Mouse (Mus musculus): ENCODE measurements around the gene Plekha8. TPM values are rescaled to one million over a fixed set of nuclear protein-coding genes. Genes with fewer than 3 reads are reported as not detected.
A peak's percentile ranks its signal among the peaks of the same experiment; 100 is the strongest.

Plekha8 gene
- polyA plus RNA-seq, 1 experiment from 2014 or later, result 13.0 TPM

DNA sequence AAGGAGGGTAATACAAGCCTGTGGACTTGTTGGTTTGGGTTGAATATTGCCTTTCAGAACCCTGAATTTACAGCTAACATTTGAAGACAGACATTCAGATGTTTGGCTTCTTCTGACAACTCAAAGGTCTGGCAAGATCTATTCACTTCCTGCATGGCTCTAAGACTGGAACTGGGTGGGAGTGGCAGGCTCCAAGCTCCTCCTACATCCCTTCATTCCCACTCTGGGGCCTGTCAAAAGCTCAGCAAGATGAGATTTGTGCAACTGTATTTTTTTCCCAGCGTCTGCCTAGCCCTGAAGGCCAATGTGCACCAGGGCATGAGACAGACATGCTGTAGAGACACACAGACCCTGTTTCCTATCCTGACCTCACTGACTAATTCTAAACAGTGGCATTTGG, 39.1 kb upstream of the Plekha8 start:
- no peak for ATAC-seq (replicated peaks; ENCODE audit: insufficient number of reproducible peaks, low FRiP score, low TSS enrichment)
- Histone ChIP-seq H3K4me2 (no peak overlapping the region), H3K27ac (ENCODE audit: low read depth, low read length) (no peak overlapping the region), H3K36me3 (ENCODE audit: control insufficient read depth, insufficient read depth, low read length) (no peaks in the 10 kb centered on the region), H3K4me1 (ENCODE audit: control insufficient read depth, insufficient read depth, low read length) (peaks cover 11% of the 10 kb centered on the region; the same call in 1 of the 2 replicates), H3K4me3 (ENCODE audit: low read depth, low read length) (no peak overlapping the region), H3K9me3 (replicated peaks; ENCODE audit: control insufficient read depth, low read length) (no peaks in the 10 kb centered on the region), H3K9ac (ENCODE audit: low read depth, low read length) (no peak overlapping the region), H3K27me3 (ENCODE audit: control insufficient read depth, insufficient read depth, low read length) (no peaks in the 10 kb centered on the region)
- 65% methylated on average over 1 of the region's 1 CpGs for WGBS (ENCODE audit: insufficient replicate concordance)

DNA sequence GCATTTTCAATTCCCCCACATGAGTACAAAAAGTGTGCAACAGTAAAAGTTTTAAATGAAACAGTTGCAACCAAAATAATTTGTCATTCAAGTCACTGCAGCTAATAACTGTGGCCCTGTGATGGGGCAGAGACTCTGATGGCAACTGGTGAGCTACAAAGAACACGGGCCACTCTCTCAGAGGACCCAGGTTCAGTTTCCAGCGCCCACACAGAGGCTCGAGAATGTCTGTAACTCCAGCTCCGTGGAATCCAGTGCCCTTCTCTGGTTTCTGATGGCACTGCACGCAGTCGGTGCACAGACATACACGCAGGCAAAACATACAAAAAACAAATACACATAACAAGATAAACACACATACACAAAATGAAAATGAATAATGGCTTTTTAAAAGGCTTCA, 37.2 kb upstream of the Plekha8 start:
- H3K27me3 ChIP-seq (ENCODE audit: control insufficient read depth, insufficient read depth, low read length), result no peaks in the 10 kb centered on the region
- H3K9me3 ChIP-seq (replicated peaks; ENCODE audit: control insufficient read depth, low read length), result no peaks in the 10 kb centered on the region
- peaks cover 9% of the 10 kb centered on the region; the same call in 1 of the 2 replicates for H3K4me1 ChIP-seq (ENCODE audit: control insufficient read depth, insufficient read depth, low read length)
- H3K27ac ChIP-seq (ENCODE audit: low read depth, low read length), result no peak overlapping the region
- no peak overlapping the region for H3K4me2 ChIP-seq
- H3K9ac ChIP-seq (ENCODE audit: low read depth, low read length), result no peak overlapping the region
- H3K36me3 ChIP-seq (ENCODE audit: control insufficient read depth, insufficient read depth, low read length), result no peaks in the 10 kb centered on the region
- no peak overlapping the region for H3K4me3 ChIP-seq (ENCODE audit: low read depth, low read length)
- ATAC-seq (replicated peaks; ENCODE audit: insufficient number of reproducible peaks, low FRiP score, low TSS enrichment), result no peak
- WGBS (ENCODE audit: insufficient replicate concordance), result 85% methylated on average over 7 of the region's 7 CpGs

DNA sequence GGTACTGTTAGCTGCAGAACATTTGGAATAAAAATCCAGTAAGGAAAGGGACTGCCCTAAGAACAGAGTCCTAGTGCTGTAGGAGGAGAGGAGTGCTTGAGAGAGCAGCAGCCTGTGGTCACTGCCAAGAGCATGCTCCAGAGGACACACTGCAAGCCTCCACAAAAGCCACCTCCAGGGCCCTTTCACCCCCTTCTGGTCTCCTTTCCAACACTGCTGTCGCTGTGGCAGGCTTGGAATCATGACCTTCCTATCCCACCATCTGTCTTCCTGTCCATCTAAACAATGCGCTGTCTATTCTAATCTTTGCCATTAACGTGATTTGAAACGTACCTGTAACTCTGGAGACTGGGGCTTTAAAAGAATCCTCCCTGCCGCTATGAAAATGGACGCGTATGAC, 36.4 kb upstream of the Plekha8 start:
- Histone ChIP-seq H3K27me3 (ENCODE audit: control insufficient read depth, insufficient read depth, low read length) (no peaks in the 10 kb centered on the region), H3K9ac (ENCODE audit: low read depth, low read length) (no peak overlapping the region), H3K4me2 (no peak overlapping the region), H3K9me3 (replicated peaks; ENCODE audit: control insufficient read depth, low read length) (no peaks in the 10 kb centered on the region), H3K4me1 (ENCODE audit: control insufficient read depth, insufficient read depth, low read length) (peaks cover 9% of the 10 kb centered on the region; the same call in 1 of the 2 replicates), H3K4me3 (ENCODE audit: low read depth, low read length) (no peak overlapping the region), H3K27ac (ENCODE audit: low read depth, low read length) (no peak overlapping the region), H3K36me3 (ENCODE audit: control insufficient read depth, insufficient read depth, low read length) (no peaks in the 10 kb centered on the region)
- ATAC-seq (replicated peaks; ENCODE audit: insufficient number of reproducible peaks, low FRiP score, low TSS enrichment), result no peak
- WGBS (ENCODE audit: insufficient replicate concordance), result 73% methylated on average over 7 of the region's 7 CpGs

DNA sequence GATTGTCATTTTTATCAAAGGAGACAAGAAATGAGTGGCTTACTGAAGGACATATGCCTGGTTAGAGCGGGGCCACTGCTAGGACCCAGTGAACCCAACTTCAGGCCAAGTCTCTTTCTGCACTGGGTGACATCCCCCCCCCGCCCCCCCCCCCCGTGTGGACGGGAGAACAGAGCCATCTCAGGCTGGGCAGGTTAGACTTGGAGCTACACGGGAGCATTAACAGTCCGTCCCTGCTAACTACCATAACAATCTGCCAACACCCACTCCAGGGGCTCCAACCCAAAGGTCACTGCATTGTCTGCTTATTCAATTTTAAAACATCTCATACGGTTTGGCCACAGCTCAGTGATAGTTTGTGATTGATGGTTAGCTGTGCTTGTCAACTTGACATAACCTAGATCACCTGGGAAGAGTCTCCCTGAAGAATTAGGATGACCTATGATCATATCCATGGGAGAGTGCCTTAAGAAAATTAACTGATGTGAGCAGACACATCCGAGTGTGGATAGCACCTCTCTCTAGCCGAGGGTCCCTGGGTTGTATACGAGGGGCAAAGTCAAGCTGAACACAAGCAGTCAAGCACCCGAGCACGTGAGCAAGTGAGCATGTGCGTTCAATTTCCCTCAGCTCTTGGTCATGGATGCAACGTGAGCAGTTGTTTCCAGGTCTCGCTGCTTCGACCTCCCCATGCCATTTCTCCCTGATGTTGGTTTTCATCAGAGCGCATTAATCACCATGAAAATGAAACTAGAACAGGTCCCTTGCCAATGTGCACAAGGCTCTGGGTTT, 32.7 kb upstream of the Plekha8 start:
- WGBS (ENCODE audit: insufficient replicate concordance), result 69% methylated on average over 16 of the region's 17 CpGs
- no peak overlapping the region for H3K27ac ChIP-seq (ENCODE audit: low read depth, low read length)
- H3K27me3 ChIP-seq (ENCODE audit: control insufficient read depth, insufficient read depth, low read length), result peaks cover 19% of the 10 kb centered on the region
- no peak for ATAC-seq (replicated peaks; ENCODE audit: insufficient number of reproducible peaks, low FRiP score, low TSS enrichment)
- peaks cover 8% of the 10 kb centered on the region; the same call in 1 of the 2 replicates for H3K4me1 ChIP-seq (ENCODE audit: control insufficient read depth, insufficient read depth, low read length)
- H3K4me2 ChIP-seq, result no peak overlapping the region
- no peak overlapping the region for H3K4me3 ChIP-seq (ENCODE audit: low read depth, low read length)
- H3K36me3 ChIP-seq (ENCODE audit: control insufficient read depth, insufficient read depth, low read length), result no peaks in the 10 kb centered on the region
- H3K9ac ChIP-seq (ENCODE audit: low read depth, low read length), result no peak overlapping the region
- no peaks in the 10 kb centered on the region for H3K9me3 ChIP-seq (replicated peaks; ENCODE audit: control insufficient read depth, low read length)

DNA sequence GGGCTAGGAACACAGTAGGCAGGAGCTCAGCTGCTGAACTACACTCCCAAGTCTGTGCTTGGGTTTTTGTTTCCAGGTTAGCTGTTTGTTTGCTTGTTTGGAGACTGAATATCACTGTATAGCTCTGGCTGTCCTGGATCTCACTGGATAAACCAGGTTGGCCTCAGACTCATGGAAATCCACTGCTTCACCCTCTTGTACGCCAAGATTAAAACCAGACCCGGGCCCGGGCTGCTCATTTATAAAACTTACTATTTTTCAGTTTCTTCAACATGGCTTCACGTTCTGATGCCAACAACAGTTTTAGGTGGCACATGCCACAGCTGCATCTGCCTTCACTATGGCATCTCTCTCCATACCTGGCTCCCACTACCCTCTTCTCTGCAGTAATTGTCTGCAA, 31.4 kb upstream of the Plekha8 start:
- ATAC-seq (replicated peaks; ENCODE audit: insufficient number of reproducible peaks, low FRiP score, low TSS enrichment), result no peak
- WGBS (ENCODE audit: insufficient replicate concordance), result 83% methylated on average over 4 of the region's 4 CpGs
- no peak overlapping the region for H3K9ac ChIP-seq (ENCODE audit: low read depth, low read length)

DNA sequence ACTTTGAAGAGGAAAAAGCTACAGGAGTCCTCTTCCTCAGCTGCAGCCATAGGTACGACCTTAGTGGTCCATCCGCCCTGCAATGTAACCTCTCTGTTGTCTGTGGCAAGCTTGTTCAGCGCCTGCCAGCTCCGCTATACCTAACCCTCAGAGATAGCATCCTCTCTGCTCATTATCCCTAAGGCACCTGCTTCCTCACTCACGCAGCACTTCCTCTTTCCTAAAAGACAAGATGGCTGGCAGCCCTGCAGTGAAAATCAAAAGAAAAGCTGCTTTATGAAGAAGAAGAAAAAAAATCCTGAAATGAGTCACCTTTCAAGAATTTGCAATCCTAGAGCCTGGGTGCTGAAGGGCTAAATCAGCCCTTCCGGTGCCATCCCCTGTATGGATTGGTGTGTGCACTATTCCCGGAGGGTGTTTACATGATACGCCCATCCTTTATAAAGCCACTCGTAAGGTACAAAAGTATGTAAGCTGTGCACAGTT, 30.4 kb upstream of the Plekha8 start:
- no peak for ATAC-seq (replicated peaks; ENCODE audit: insufficient number of reproducible peaks, low FRiP score, low TSS enrichment)
- H3K9ac ChIP-seq (ENCODE audit: low read depth, low read length), result no peak overlapping the region
- WGBS (ENCODE audit: insufficient replicate concordance), result 60% methylated on average over 9 of the region's 9 CpGs
- no peaks in the 10 kb centered on the region for H3K36me3 ChIP-seq (ENCODE audit: control insufficient read depth, insufficient read depth, low read length)
- no peaks in the 10 kb centered on the region for H3K9me3 ChIP-seq (replicated peaks; ENCODE audit: control insufficient read depth, low read length)
- peaks cover 19% of the 10 kb centered on the region for H3K27me3 ChIP-seq (ENCODE audit: control insufficient read depth, insufficient read depth, low read length)
- H3K4me2 ChIP-seq, result peak overlapping the region; percentile 29
- H3K4me1 ChIP-seq (ENCODE audit: control insufficient read depth, insufficient read depth, low read length), result peaks cover 8% of the 10 kb centered on the region; the same call in 1 of the 2 replicates
- H3K4me3 ChIP-seq (ENCODE audit: low read depth, low read length), result no peak overlapping the region
- no peak overlapping the region for H3K27ac ChIP-seq (ENCODE audit: low read depth, low read length)

More for the DNA sequence above, 31.4 kb upstream of the Plekha8 start:
- no peak overlapping the region for H3K4me3 ChIP-seq (ENCODE audit: low read depth, low read length)
- H3K9me3 ChIP-seq (replicated peaks; ENCODE audit: control insufficient read depth, low read length), result no peaks in the 10 kb centered on the region
- H3K27me3 ChIP-seq (ENCODE audit: control insufficient read depth, insufficient read depth, low read length), result peaks cover 19% of the 10 kb centered on the region
- no peak overlapping the region for H3K27ac ChIP-seq (ENCODE audit: low read depth, low read length)
- no peaks in the 10 kb centered on the region for H3K36me3 ChIP-seq (ENCODE audit: control insufficient read depth, insufficient read depth, low read length)
- peaks cover 8% of the 10 kb centered on the region; the same call in 1 of the 2 replicates for H3K4me1 ChIP-seq (ENCODE audit: control insufficient read depth, insufficient read depth, low read length)
- no peak overlapping the region for H3K4me2 ChIP-seq

DNA sequence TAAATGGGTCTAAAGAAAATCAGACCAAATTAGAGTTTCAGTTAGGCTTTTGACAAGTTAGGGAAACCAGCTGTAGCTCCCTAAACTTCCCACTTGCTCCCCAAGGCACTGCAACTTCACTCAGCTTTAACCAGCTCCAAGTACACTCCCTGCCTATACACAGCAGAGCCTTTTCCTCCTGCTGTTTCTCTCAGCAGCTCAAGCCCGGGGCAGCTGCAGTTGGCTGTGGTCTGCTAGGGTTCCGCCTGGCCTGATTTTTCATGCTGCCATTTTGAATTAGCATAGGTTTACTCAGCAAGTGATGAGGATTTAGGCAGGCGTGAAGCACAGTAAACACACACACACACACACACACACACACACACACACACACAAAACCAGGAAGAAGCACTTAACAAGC, 29.9 kb upstream of the Plekha8 start:
- H3K27me3 ChIP-seq (ENCODE audit: control insufficient read depth, insufficient read depth, low read length), result peaks cover 19% of the 10 kb centered on the region
- H3K36me3 ChIP-seq (ENCODE audit: control insufficient read depth, insufficient read depth, low read length), result no peaks in the 10 kb centered on the region
- H3K4me2 ChIP-seq, result peak overlapping the region; percentile 29
- H3K9me3 ChIP-seq (replicated peaks; ENCODE audit: control insufficient read depth, low read length), result no peaks in the 10 kb centered on the region
- no peak for ATAC-seq (replicated peaks; ENCODE audit: insufficient number of reproducible peaks, low FRiP score, low TSS enrichment)
- H3K27ac ChIP-seq (ENCODE audit: low read depth, low read length), result no peak overlapping the region
- WGBS (ENCODE audit: insufficient replicate concordance), result 42% methylated on average over 3 of the region's 3 CpGs
- peaks cover 8% of the 10 kb centered on the region; the same call in 1 of the 2 replicates for H3K4me1 ChIP-seq (ENCODE audit: control insufficient read depth, insufficient read depth, low read length)
- no peak overlapping the region for H3K9ac ChIP-seq (ENCODE audit: low read depth, low read length)
- H3K4me3 ChIP-seq (ENCODE audit: low read depth, low read length), result no peak overlapping the region

DNA sequence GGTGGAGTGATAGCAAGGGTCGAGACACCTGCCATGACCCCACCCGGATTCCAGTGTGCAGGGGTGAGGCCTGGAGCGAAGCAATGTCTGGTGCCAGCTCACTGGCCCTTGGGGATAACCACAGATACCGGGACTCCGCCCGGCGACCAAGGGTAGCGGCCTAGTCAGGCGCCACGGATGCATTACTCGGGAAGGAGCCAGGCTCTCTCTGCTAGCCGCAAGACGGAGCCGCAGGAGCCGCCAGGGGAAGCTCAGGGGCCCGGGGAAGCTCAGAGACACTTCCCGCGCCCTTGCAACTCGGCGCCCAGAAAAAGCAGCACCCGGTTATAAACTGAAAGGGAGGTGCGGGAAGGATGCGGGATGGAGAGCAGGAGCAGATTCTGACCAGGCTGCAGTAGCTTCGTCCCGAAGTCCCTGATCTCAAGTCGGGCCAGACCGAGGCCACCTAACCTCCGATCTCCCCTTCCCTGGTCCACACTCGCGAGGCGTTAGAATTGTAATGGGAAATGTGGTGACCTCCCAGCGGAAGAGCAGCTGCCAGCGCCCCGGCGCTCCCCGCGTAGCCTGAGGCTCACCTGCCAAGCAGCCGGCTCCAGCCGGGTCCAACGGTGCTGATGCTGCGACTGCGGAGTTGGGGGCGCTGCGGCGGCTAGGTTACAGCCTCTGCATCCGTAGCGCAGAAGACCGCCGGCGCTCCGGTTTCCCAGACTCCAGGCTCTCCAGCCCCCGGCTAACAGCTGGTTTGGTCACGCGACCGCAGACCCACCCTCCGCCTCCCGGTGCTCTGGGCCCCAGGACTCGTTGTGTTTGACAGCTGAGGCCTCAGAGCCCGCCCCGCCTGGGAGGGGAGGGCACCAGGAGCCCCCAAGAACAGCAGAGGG, 29.0 kb upstream of the Plekha8 start, which contains the start of gene Scrn1:
Gene Scrn1 (minus strand): TSS at position 825 of the 881 bp plus-strand sequence.
- Histone ChIP-seq H3K4me2 (peak within 1 kb of the TSS; percentile 88), H3K9me3 (replicated peaks; ENCODE audit: control insufficient read depth, low read length) (no peaks in the 10 kb centered on the region), H3K27me3 (ENCODE audit: control insufficient read depth, insufficient read depth, low read length) (peaks cover 19% of the 10 kb centered on the region), H3K9ac (ENCODE audit: low read depth, low read length) (peak within 1 kb of the TSS; percentile 66), H3K27ac (ENCODE audit: low read depth, low read length) (peak within 1 kb of the TSS; percentile 35; the same call in 1 of the 2 replicates), H3K36me3 (ENCODE audit: control insufficient read depth, insufficient read depth, low read length) (no peaks in the 10 kb centered on the region), H3K4me3 (ENCODE audit: low read depth, low read length) (peak within 1 kb of the TSS; percentile 55), H3K4me1 (ENCODE audit: control insufficient read depth, insufficient read depth, low read length) (peaks cover 8% of the 10 kb centered on the region; the same call in 1 of the 2 replicates)
- under 1% methylated on average over 59 of the region's 60 CpGs for WGBS (ENCODE audit: insufficient replicate concordance)
- peak; percentile 67 for ATAC-seq (replicated peaks; ENCODE audit: insufficient number of reproducible peaks, low FRiP score, low TSS enrichment)
